Mouse (Mus musculus): ENCODE measurements around the gene Vmn1r65. TPM values are rescaled to one million over a fixed set of nuclear protein-coding genes. Genes with fewer than 3 reads are reported as not detected.

Gene Vmn1r65
- not detected in 2 replicates for polyA plus RNA-seq (2012; ENCODE audit: low replicate concordance)

DNA sequence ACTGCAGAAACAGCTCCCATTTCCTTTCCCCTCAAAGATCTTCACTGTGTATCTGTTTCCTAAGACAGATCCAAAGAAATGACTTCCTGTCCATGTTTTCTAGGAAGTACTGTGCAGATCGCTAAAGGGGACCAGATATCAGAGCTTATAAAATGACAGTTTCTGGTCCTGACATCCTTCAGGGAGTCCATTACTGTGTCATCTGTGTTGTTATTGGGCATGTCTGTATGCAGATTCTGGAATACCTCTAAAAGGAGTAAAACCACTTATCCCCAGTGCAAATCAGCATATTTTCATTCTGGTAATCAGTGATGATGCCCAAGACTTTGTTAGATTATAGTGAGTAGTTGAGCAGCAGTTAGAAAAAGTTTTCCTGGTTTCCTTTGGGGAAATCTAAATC is at the start of gene Vmn1r65:
TSS of gene Vmn1r65 (minus strand) at position 101 of the 400 bp plus-strand sequence.

DNA sequence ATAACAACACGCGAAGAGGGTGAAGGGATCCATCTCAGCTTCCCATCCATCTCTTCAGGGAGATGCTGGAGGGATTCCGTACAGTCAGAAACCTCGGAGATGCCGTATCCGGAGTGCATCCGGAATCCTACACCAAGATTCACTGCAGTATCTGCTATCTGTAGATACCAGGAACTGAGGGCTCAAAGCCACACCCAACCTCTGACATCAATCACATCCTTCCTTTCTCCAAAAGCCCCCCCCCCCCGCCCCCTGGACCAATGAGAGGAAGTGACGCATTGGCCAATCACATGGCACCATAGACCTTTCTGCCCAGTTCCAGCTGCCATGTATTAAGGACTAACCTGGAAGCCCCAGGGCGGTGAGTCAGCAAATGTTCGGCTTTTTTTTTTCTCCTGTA is 34.1 kb upstream of the Vmn1r65 start, which contains the start of gene Nlrp4c:
TSS of gene Nlrp4c (plus strand) at position 301 of the 400 bp plus-strand sequence.

Other genes starting within 250 kb of the Vmn1r65 start
- gene Vmn1r63, start 205.6 kb downstream of the Vmn1r65 start, polyA plus RNA-seq (2012; ENCODE audit: low replicate concordance) = not detected in 2 replicates
- gene Vmn1r64, start 126.5 kb downstream of the Vmn1r65 start, polyA plus RNA-seq (2012; ENCODE audit: low replicate concordance) = not detected in 2 replicates
- not detected in 2 replicates for gene Nlrp4c, start 34.2 kb upstream of the Vmn1r65 start, polyA plus RNA-seq (2012; ENCODE audit: low replicate concordance)
- 36.9 and 38.0 TPM in 2 replicates for gene Zfp787, start 145.0 kb upstream of the Vmn1r65 start, polyA plus RNA-seq (2012; ENCODE audit: low replicate concordance)
- gene Zfp444, start 161.2 kb upstream of the Vmn1r65 start, polyA plus RNA-seq (2012; ENCODE audit: low replicate concordance) = 38.6 and 41.4 TPM in 2 replicates
- not detected in 2 replicates for gene Galp, start 186.1 kb upstream of the Vmn1r65 start, polyA plus RNA-seq (2012; ENCODE audit: low replicate concordance)
- not detected in 2 replicates for gene Zscan5b, start 211.3 kb upstream of the Vmn1r65 start, polyA plus RNA-seq (2012; ENCODE audit: low replicate concordance)
- not detected in 2 replicates for gene Epp13, start 241.7 kb upstream of the Vmn1r65 start, polyA plus RNA-seq (2012; ENCODE audit: low replicate concordance)